Mouse (Mus musculus) hindbrain, embryonic 10.5 days (tissue): ENCODE measurements around the gene Src. TPM values are rescaled to one million over a fixed set of nuclear protein-coding genes. Genes with fewer than 3 reads are reported as not detected.
A peak's percentile ranks its signal among the peaks of the same experiment; 100 is the strongest.

Source experiments
- DNase-seq: peaks from one replicate; pipeline ENCODE4 v3.0.0-alpha.2; 2017; ENCODE audit warnings: low spot score
- H3K27ac ChIP-seq: fragments of 300-500 bp; sonication (generic); 2 replicates; pipeline ENCODE4 v1.5.1; 2016; ENCODE audit warnings: mild to moderate bottlenecking, moderate library complexity
- H3K27me3 ChIP-seq: fragments of 300-500 bp; sonication (generic); 2 replicates; pipeline ENCODE4 v1.6.1; 2016; ENCODE audit warnings: mild to moderate bottlenecking; ENCODE audit not compliant: poor library complexity, insufficient read depth, severe bottlenecking
- H3K36me3 ChIP-seq: fragments of 300-500 bp; sonication (generic); 2 replicates; pipeline ENCODE4 v1.6.1; 2016; ENCODE audit warnings: mild to moderate bottlenecking, moderate library complexity
- H3K4me1 ChIP-seq: fragments of 300-500 bp; sonication (generic); replicated peaks from 2 replicates; pipeline ENCODE4 v1.6.1; 2016; ENCODE audit warnings: mild to moderate bottlenecking
- H3K4me3 ChIP-seq: fragments of 300-500 bp; sonication (generic); 2 replicates; pipeline ENCODE4 v1.5.1; 2016; ENCODE audit warnings: mild to moderate bottlenecking, moderate library complexity
- H3K9me3 ChIP-seq: fragments of 300-500 bp; sonication (generic); 2 replicates; pipeline ENCODE4 v1.6.1; 2016; ENCODE audit warnings: mild to moderate bottlenecking, moderate library complexity
- WGBS: fragments of 180-500 bp; shearing (Covaris S2); methylation state at CpG from one replicate; pipeline ENCODE4 v1.1.7; 2016; 5-methylcytosine and 5-hydroxymethylcytosine counted together
- polyA plus RNA-seq: library from polyadenylated mRNA; unstranded; fragments of >200 nt; fragmentation: Nextera tagmentation; extraction: Ambion mirVana; gene quantifications from 2 replicates; pipeline ENCODE4 v1.2.1, GENCODE M21; 2016

Gene Src
- polyA plus RNA-seq, 1 experiment from 2014 or later = 29.3 TPM

- Histone ChIP-seq H3K36me3 (peaks cover 70% of the 10 kb centered on the region), H3K27ac (peak overlapping the region; percentile 36), H3K4me1 (peaks cover 25% of the 10 kb centered on the region), H3K9me3 (peaks cover 7% of the 10 kb centered on the region), H3K27me3 (no peaks in the 10 kb centered on the region), H3K4me3 (no peak overlapping the region)
- 74% methylated on average over 5 of the region's 5 CpGs for WGBS
- DNase-seq = no peak
Measured at GRCm38 (mm10) chr2:157395371-157395770, 22.9 kb upstream of the Src start.

- no peaks in the 10 kb centered on the region for H3K27me3 ChIP-seq
- peak overlapping the region; percentile 36 for H3K27ac ChIP-seq
- WGBS = 43% methylated on average over 13 of the region's 13 CpGs
- H3K9me3 ChIP-seq = peaks cover 7% of the 10 kb centered on the region
- peaks cover 25% of the 10 kb centered on the region for H3K4me1 ChIP-seq
- peaks cover 68% of the 10 kb centered on the region for H3K36me3 ChIP-seq
- no peak overlapping the region for H3K4me3 ChIP-seq
- no peak for DNase-seq
Measured at GRCm38 (mm10) chr2:157395960-157396359, 22.3 kb upstream of the Src start.

- Histone ChIP-seq H3K27me3 (no peaks in the 10 kb centered on the region), H3K9me3 (peaks cover 7% of the 10 kb centered on the region), H3K27ac (no peak overlapping the region), H3K4me1 (peaks cover 25% of the 10 kb centered on the region), H3K36me3 (peaks cover 55% of the 10 kb centered on the region), H3K4me3 (no peak overlapping the region)
- no peak for DNase-seq
- WGBS = 86% methylated on average over 4 of the region's 4 CpGs
Measured at GRCm38 (mm10) chr2:157397376-157397775, 20.9 kb upstream of the Src start.

- WGBS = 98% methylated on average over 4 of the region's 4 CpGs
- DNase-seq = no peak
- Histone ChIP-seq H3K27ac (no peak overlapping the region), H3K27me3 (no peaks in the 10 kb centered on the region), H3K4me3 (no peak overlapping the region), H3K4me1 (peaks cover 25% of the 10 kb centered on the region), H3K9me3 (peaks cover 7% of the 10 kb centered on the region), H3K36me3 (peaks cover 44% of the 10 kb centered on the region)
Measured at GRCm38 (mm10) chr2:157398539-157398938, 19.7 kb upstream of the Src start.

GRCm38 (mm10) chr2:157399797-157400196 lies 18.4 kb upstream of the Src start:
- WGBS = 91% methylated on average over 10 of the region's 10 CpGs
- Histone ChIP-seq H3K27me3 (no peaks in the 10 kb centered on the region), H3K36me3 (peaks cover 40% of the 10 kb centered on the region), H3K4me1 (peaks cover 24% of the 10 kb centered on the region), H3K4me3 (no peak overlapping the region), H3K27ac (no peak overlapping the region), H3K9me3 (peaks cover 7% of the 10 kb centered on the region)
- DNase-seq = no peak

- Histone ChIP-seq H3K36me3 (peaks cover 33% of the 10 kb centered on the region), H3K4me3 (no peak overlapping the region), H3K9me3 (peaks cover 7% of the 10 kb centered on the region), H3K27me3 (no peaks in the 10 kb centered on the region), H3K4me1 (peaks cover 17% of the 10 kb centered on the region), H3K27ac (no peak overlapping the region)
- WGBS = 93% methylated on average over 6 of the region's 6 CpGs
- DNase-seq = no peak
Measured at GRCm38 (mm10) chr2:157400491-157400890, 17.8 kb upstream of the Src start.

- no peaks in the 10 kb centered on the region for H3K27me3 ChIP-seq
- no peak for DNase-seq
- 94% methylated on average over 2 of the region's 2 CpGs for WGBS
- no peak overlapping the region for H3K4me3 ChIP-seq
- H3K27ac ChIP-seq = no peak overlapping the region
- H3K36me3 ChIP-seq = peaks cover 26% of the 10 kb centered on the region
- H3K9me3 ChIP-seq = peaks cover 7% of the 10 kb centered on the region
- H3K4me1 ChIP-seq = peaks cover 9% of the 10 kb centered on the region
Measured at GRCm38 (mm10) chr2:157401261-157401660, 17.0 kb upstream of the Src start.

GRCm38 (mm10) chr2:157407596-157407995 lies 10.6 kb upstream of the Src start:
- no peak for DNase-seq
- no peaks in the 10 kb centered on the region for H3K9me3 ChIP-seq
- no peak overlapping the region for H3K4me3 ChIP-seq
- peaks cover 23% of the 10 kb centered on the region for H3K4me1 ChIP-seq
- WGBS = 87% methylated on average over 7 of the region's 7 CpGs
- no peak overlapping the region for H3K27ac ChIP-seq
- H3K36me3 ChIP-seq = no peaks in the 10 kb centered on the region
- no peaks in the 10 kb centered on the region for H3K27me3 ChIP-seq

- H3K36me3 ChIP-seq = no peaks in the 10 kb centered on the region
- peaks cover 23% of the 10 kb centered on the region for H3K4me1 ChIP-seq
- no peaks in the 10 kb centered on the region for H3K27me3 ChIP-seq
- no peak for DNase-seq
- 71% methylated on average over 12 of the region's 12 CpGs for WGBS
- no peak overlapping the region for H3K4me3 ChIP-seq
- H3K27ac ChIP-seq = peak overlapping the region; percentile 50
- no peaks in the 10 kb centered on the region for H3K9me3 ChIP-seq
Measured at GRCm38 (mm10) chr2:157409793-157410533, 8.3 kb upstream of the Src start.

GRCm38 (mm10) chr2:157411151-157411693 lies 7.0 kb upstream of the Src start:
- no peak for DNase-seq
- WGBS = 87% methylated on average over 6 of the region's 6 CpGs
- H3K27ac ChIP-seq = no peak overlapping the region

GRCm38 (mm10) chr2:157412497-157412896 lies 5.7 kb upstream of the Src start:
- Histone ChIP-seq H3K4me1 (peaks cover 32% of the 10 kb centered on the region), H3K4me3 (no peak overlapping the region), H3K27ac (no peak overlapping the region), H3K9me3 (no peaks in the 10 kb centered on the region), H3K36me3 (no peaks in the 10 kb centered on the region), H3K27me3 (peaks cover 7% of the 10 kb centered on the region; the same call in 1 of the 2 replicates)
- 78% methylated on average over 7 of the region's 7 CpGs for WGBS
- DNase-seq = no peak

More at GRCm38 (mm10) chr2:157411151-157411693, 7.0 kb upstream of the Src start:
- H3K4me3 ChIP-seq = no peak overlapping the region
- no peaks in the 10 kb centered on the region for H3K9me3 ChIP-seq
- no peaks in the 10 kb centered on the region for H3K27me3 ChIP-seq
- no peaks in the 10 kb centered on the region for H3K36me3 ChIP-seq
- peaks cover 23% of the 10 kb centered on the region for H3K4me1 ChIP-seq

GRCm38 (mm10) chr2:157417229-157417628 lies 1.0 kb upstream of the Src start:
- H3K27me3 ChIP-seq = peaks cover 25% of the 10 kb centered on the region; the same call in 1 of the 2 replicates
- H3K4me3 ChIP-seq = no peak overlapping the region
- peaks cover 43% of the 10 kb centered on the region for H3K4me1 ChIP-seq
- 61% methylated on average over 6 of the region's 6 CpGs for WGBS
- no peak for DNase-seq
- no peaks in the 10 kb centered on the region for H3K36me3 ChIP-seq
- H3K9me3 ChIP-seq = no peaks in the 10 kb centered on the region
- H3K27ac ChIP-seq = peak overlapping the region; percentile 79

- DNase-seq = peak; percentile 74
- H3K27me3 ChIP-seq = peaks cover 29% of the 10 kb centered on the region; the same call in 1 of the 2 replicates
- no peaks in the 10 kb centered on the region for H3K9me3 ChIP-seq
- H3K27ac ChIP-seq = peak overlapping the region; percentile 79
- H3K4me1 ChIP-seq = peaks cover 57% of the 10 kb centered on the region
- 0 out of 2 replicates have a peak overlapping the region, but pooled peaks have one; percentile 12 for H3K4me3 ChIP-seq
- WGBS = 2% methylated on average over 7 of the region's 7 CpGs
- no peaks in the 10 kb centered on the region for H3K36me3 ChIP-seq
Measured at GRCm38 (mm10) chr2:157418609-157419071, 396 bp downstream of the Src start.
